In the genomic region with DNA sequence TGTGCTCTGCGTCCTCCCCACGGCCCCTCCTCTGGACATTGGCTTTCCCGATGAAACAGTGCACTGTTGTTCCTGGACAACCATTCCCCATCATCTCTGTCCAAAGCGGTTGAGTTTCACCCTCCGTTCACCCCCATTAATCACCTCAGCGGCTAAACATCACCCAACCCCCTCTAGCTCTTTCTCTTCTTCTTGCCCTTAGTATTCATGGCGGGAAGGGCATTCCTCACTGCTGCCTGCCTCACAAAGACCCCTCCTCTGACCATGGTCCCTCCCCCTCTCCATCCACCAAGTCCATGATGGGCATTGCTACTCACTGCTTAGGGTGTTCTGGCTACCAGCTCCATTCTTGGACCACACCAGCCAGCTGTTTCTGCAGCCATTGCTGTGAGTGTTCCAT, we compare ENCODE assay signal across 27 mouse cellular contexts. TPM values are rescaled to one million over a fixed set of nuclear protein-coding genes. Genes with fewer than 3 reads are reported as not detected.
A peak's percentile ranks its signal among the peaks of the same experiment; 100 is the strongest.
DNase-seq lines count a peak whose midpoint lies in the region; ATAC-seq lines count a peak whose summit lies in the region.
"Had no signal": no experiment of that assay in that cellular context is flagged by ENCODE, and none has a peak within 500 bp of the region (broad histone marks: within the 10 kb centered on the region; RNA-seq: fewer than 3 reads in every experiment).

No protein-coding gene starts in this region.

- no peak overlapping the region for H3K9ac ChIP-seq in kidney, embryonic 15.5 days
- no peak overlapping the region for H3K9ac ChIP-seq in hindbrain, embryonic 12.5 days
- H3K9ac ChIP-seq: embryonic facial prominence, embryonic 15.5 days; forebrain, postnatal 0 days; hindbrain, embryonic 15.5 days; liver, postnatal 0 days; midbrain, embryonic 15.5 days had no signal

- WGBS in kidney, embryonic 15.5 days, result 8% methylated on average over 7 of the region's 7 CpGs
- 22% methylated on average over 7 of the region's 7 CpGs for WGBS in hindbrain, embryonic 12.5 days

- 0 out of 2 replicates have a peak overlapping the region, but pooled peaks have one; percentile 13 for H3K4me2 ChIP-seq in kidney, embryonic 15.5 days
- H3K4me2 ChIP-seq in hindbrain, embryonic 12.5 days (replicated peaks), result no peak overlapping the region
- H3K4me2 ChIP-seq: embryonic facial prominence, embryonic 15.5 days; hindbrain, embryonic 15.5 days; midbrain, embryonic 15.5 days had no signal

- H3K9me3 ChIP-seq in kidney, embryonic 15.5 days (replicated peaks), result no peaks in the 10 kb centered on the region
- no peaks in the 10 kb centered on the region for H3K9me3 ChIP-seq in hindbrain, embryonic 12.5 days (replicated peaks)
- H3K9me3 ChIP-seq: embryonic facial prominence, embryonic 15.5 days; forebrain, embryonic 10.5 days; heart, embryonic 10.5 days; hindbrain, embryonic 15.5 days; megakaryocyte, embryonic 14.5 days; midbrain, embryonic 15.5 days had no signal

- peaks cover 8% of the 10 kb centered on the region; the same call in 1 of the 2 replicates for H3K27me3 ChIP-seq in kidney, embryonic 15.5 days
- peaks cover 100% of the 10 kb centered on the region for H3K27me3 ChIP-seq in hindbrain, embryonic 12.5 days

- H3K4me3 ChIP-seq in kidney, embryonic 15.5 days (replicated peaks), result no peak overlapping the region
- no peak overlapping the region for H3K4me3 ChIP-seq in hindbrain, embryonic 12.5 days
- H3K4me3 ChIP-seq: embryonic facial prominence, embryonic 15.5 days; forebrain, embryonic 10.5 days; gastrocnemius, adult 2 months; heart, embryonic 10.5 days; hindbrain, embryonic 15.5 days; megakaryocyte, embryonic 14.5 days; midbrain, embryonic 15.5 days; myocyte had no signal

- H3K27ac ChIP-seq in kidney, embryonic 15.5 days, result peak overlapping the region; percentile 72
- peak overlapping the region; percentile 4; the same call in 1 of the 2 replicates for H3K27ac ChIP-seq in hindbrain, embryonic 12.5 days
- H3K27ac ChIP-seq: embryonic facial prominence, embryonic 15.5 days; forebrain, embryonic 10.5 days; gastrocnemius, adult 2 months; heart, embryonic 10.5 days; hindbrain, embryonic 15.5 days; midbrain, embryonic 15.5 days had no signal

- no peak for DNase-seq in kidney, postnatal 25 days
- peak; percentile 84 for DNase-seq in neural tube, embryonic 10.5 days (ENCODE audit: extremely low spot score, low spot score)
- DNase-seq in thymus, postnatal 0 days (ENCODE audit: low spot score), result no peak
- no peak for DNase-seq in frontal cortex, postnatal 25 days (ENCODE audit: low spot score in 2 of 2)
- DNase-seq: B cell, adult 2 months; cerebellum, adult 8-10 months; forebrain, postnatal 0 days; gastrocnemius, adult 2 months; kidney, postnatal 10 days; liver, postnatal 0 days; lung, postnatal 14 days; thymus, postnatal 4 days had no signal

- H3K36me3 ChIP-seq in kidney, embryonic 15.5 days, result no peaks in the 10 kb centered on the region
- H3K36me3 ChIP-seq in hindbrain, embryonic 12.5 days, result no peaks in the 10 kb centered on the region
- H3K36me3 ChIP-seq: embryonic facial prominence, embryonic 15.5 days; forebrain, embryonic 10.5 days; heart, embryonic 10.5 days; hindbrain, embryonic 15.5 days; midbrain, embryonic 15.5 days had no signal

- peak; percentile 27 for ATAC-seq in kidney, embryonic 15.5 days (replicated peaks; ENCODE audit: low FRiP score)
- ATAC-seq in hindbrain, embryonic 12.5 days (ENCODE audit: low FRiP score), result no peak
- no peak for ATAC-seq in erythroblast, adult 5-6 weeks (replicated peaks; ENCODE audit: low FRiP score, poor library complexity, severe bottlenecking)
- ATAC-seq: forebrain, postnatal 0 days; liver, postnatal 0 days; midbrain, embryonic 15.5 days had no signal

- peaks cover 80% of the 10 kb centered on the region for H3K4me1 ChIP-seq in kidney, embryonic 15.5 days
- peaks cover 12% of the 10 kb centered on the region for H3K4me1 ChIP-seq in hindbrain, embryonic 12.5 days

RNA-seq across cellular contexts. Expression of a gene that starts 46.9 kb away (rescaled TPM):
- polyA plus RNA-seq in kidney, embryonic 15.5 days (2015; fragmentation: Nextera tagmentation; extraction: Ambion mirVana), result 7.9 and 10.2 TPM in 2 replicates
- polyA plus RNA-seq in hindbrain, embryonic 12.5 days (2016; fragmentation: Nextera tagmentation; extraction: Ambion mirVana), result 34.5 and 59.6 TPM in 2 replicates
- 0.07 and 0.17 TPM in 2 replicates for polyA plus RNA-seq in thymus, postnatal 0 days (2015; fragmentation: Nextera tagmentation; extraction: Ambion mirVana)
- total RNA-seq in erythroblast, adult 5-6 weeks (2015; ENCODE audit: low replicate concordance), result not detected in 2 replicates
- not detected in 2 replicates for total RNA-seq in erythroblast, adult 5-6 weeks (2017; ENCODE audit: low replicate concordance)
- total RNA-seq: common myeloid progenitor, adult 5-6 weeks; forebrain, postnatal 0 days; layer of hippocampus, adult 8-10 months; left cerebral cortex, postnatal 36 days; liver, adult 2 months had no signal
- polyA plus RNA-seq: forebrain, embryonic 10.5 days; forebrain, postnatal 0 days; heart, postnatal 0 days; liver, adult 2 months; midbrain, embryonic 15.5 days had no signal
